Mouse (Mus musculus) limb, embryonic 13.5 days (tissue): ENCODE measurements at regions not wholly inside any gene's neighbourhood (a gene's known extent, or its start where the extent isn't known, plus 50 kb on each side); places are given as distances from the start of the nearest gene placed in this dataset.
A peak's percentile ranks its signal among the peaks of the same experiment; 100 is the strongest.
"Not testable (repeated sequence)": the region's sequence is repeated elsewhere in the genome, so short reads cannot be mapped to it uniquely, and the experiment has no call there.

Source experiments
- ATAC-seq: fragments of 200-750 bp; cut with Nextera tagmentation; 2 replicates; pipeline ENCODE4 v1.8.0; 2017; ENCODE audit warnings: low read depth, moderate number of reproducible peaks, moderate TSS enrichment; ENCODE audit not compliant: low FRiP score
- H3K27ac ChIP-seq: fragments of 300-500 bp; sonication (generic); 2 replicates; pipeline ENCODE4 v1.5.1; 2015; ENCODE audit warnings: inconsistent platforms, mild to moderate bottlenecking, moderate library complexity
- H3K27me3 ChIP-seq: fragments of 300-500 bp; sonication (generic); 2 replicates; pipeline ENCODE4 v1.6.1; 2015; ENCODE audit warnings: mild to moderate bottlenecking, inconsistent platforms
- H3K36me3 ChIP-seq: fragments of 300-500 bp; sonication (generic); 2 replicates; pipeline ENCODE4 v1.6.1; 2015; ENCODE audit warnings: inconsistent platforms, mild to moderate bottlenecking, moderate library complexity
- H3K4me1 ChIP-seq: fragments of 300-500 bp; sonication (generic); 2 replicates; pipeline ENCODE4 v1.6.1; 2015; ENCODE audit warnings: inconsistent platforms
- H3K4me2 ChIP-seq: fragments of 300-500 bp; sonication (generic); replicated peaks from 2 replicates; pipeline ENCODE4 v1.6.1; 2015; ENCODE audit warnings: inconsistent platforms, mild to moderate bottlenecking, moderate library complexity
- H3K4me3 ChIP-seq: fragments of 300-500 bp; sonication (generic); 2 replicates; pipeline ENCODE4 v1.5.1; 2015; ENCODE audit warnings: moderate library complexity, mild to moderate bottlenecking, inconsistent platforms
- H3K9ac ChIP-seq: fragments of 300-500 bp; sonication (generic); 2 replicates; pipeline ENCODE4 v1.6.1; 2015; ENCODE audit warnings: mild to moderate bottlenecking, inconsistent platforms
- H3K9me3 ChIP-seq: fragments of 300-500 bp; sonication (generic); 2 replicates; pipeline ENCODE4 v1.6.1; 2016; ENCODE audit warnings: inconsistent platforms
- WGBS: fragments of 180-500 bp; shearing (Covaris S2); methylation state at CpG from one replicate; pipeline ENCODE4 v1.1.7; 2015; 5-methylcytosine and 5-hydroxymethylcytosine counted together

DNA sequence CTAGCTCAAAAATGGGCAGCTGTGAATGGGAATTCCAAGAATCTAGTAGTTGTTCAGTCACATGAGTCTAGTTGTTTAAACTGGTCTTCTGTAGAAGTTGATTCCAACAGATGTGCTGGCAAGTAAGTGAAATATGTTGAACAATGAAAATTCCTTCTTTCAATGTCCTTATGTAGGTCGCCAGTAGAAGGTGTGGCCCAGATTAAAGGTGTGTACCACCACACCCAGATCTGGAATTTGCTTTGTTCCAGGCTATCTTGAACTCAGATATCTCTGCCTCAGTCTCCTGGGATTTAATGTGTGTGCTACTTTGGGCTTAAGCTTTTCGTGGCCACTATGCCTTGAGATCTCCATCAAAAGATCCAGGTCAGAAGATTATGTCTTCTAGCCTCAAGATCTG is 279.7 kb upstream of the Slc10a2 start:
- Histone ChIP-seq H3K4me3 (no peak overlapping the region), H3K4me2 (no peak overlapping the region), H3K4me1 (no peaks in the 10 kb centered on the region), H3K36me3 (no peaks in the 10 kb centered on the region), H3K9ac (no peak overlapping the region), H3K9me3 (no peaks in the 10 kb centered on the region), H3K27me3 (no peaks in the 10 kb centered on the region), H3K27ac (no peak overlapping the region)
- ATAC-seq, result no peak
- WGBS, result 77% methylated on average over 2 of the region's 2 CpGs

- ATAC-seq, result no peak
- Histone ChIP-seq H3K4me1 (no peaks in the 10 kb centered on the region), H3K4me2 (no peak overlapping the region), H3K4me3 (no peak overlapping the region), H3K9me3 (no peaks in the 10 kb centered on the region), H3K9ac (no peak overlapping the region), H3K36me3 (no peaks in the 10 kb centered on the region), H3K27me3 (no peaks in the 10 kb centered on the region), H3K27ac (no peak overlapping the region)
- WGBS, result 80% methylated on average over 1 of the region's 1 CpGs
These were observed 272.9 kb upstream of the Slc10a2 start for GRCm38 (mm10) chr8:5378001-5378400.

DNA sequence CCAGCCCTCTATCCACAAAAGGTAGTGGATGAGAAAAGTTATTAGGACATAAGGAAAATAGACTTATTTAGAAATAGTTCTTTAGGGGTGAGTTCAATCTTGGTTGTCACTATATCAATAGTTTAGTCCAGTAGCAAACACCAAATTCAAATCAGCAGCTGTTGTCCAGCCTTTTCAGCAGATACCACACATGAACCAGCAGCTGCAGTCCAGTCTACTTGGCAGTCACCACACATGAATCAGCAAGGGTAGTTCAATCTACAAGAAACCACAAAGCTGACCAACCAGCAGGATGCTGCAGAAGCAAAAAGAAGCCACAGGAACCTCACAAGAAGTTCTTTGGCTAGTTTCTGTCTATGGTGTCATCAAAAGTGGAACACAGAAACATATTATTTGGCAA is 234.8 kb upstream of the Slc10a2 start:
- Histone ChIP-seq H3K27ac (no peak overlapping the region), H3K4me1 (no peaks in the 10 kb centered on the region), H3K4me2 (no peak overlapping the region)

GRCm38 (mm10) chr8:5314594-5314993 is 209.4 kb upstream of the Slc10a2 start:
- Histone ChIP-seq H3K4me2 (no peak overlapping the region), H3K27me3 (no peaks in the 10 kb centered on the region), H3K4me1 (no peaks in the 10 kb centered on the region; the same call in 1 of the 2 replicates), H3K4me3 (no peak overlapping the region), H3K27ac (no peak overlapping the region), H3K9ac (no peak overlapping the region), H3K36me3 (no peaks in the 10 kb centered on the region), H3K9me3 (no peaks in the 10 kb centered on the region)
- ATAC-seq, result no peak
- WGBS, result 88% methylated on average over 1 of the region's 1 CpGs

More for the DNA sequence above, 234.8 kb upstream of the Slc10a2 start:
- Histone ChIP-seq H3K9ac (no peak overlapping the region), H3K9me3 (no peaks in the 10 kb centered on the region), H3K27me3 (no peaks in the 10 kb centered on the region), H3K36me3 (no peaks in the 10 kb centered on the region), H3K4me3 (no peak overlapping the region)
- ATAC-seq, result no peak

- Histone ChIP-seq H3K27me3 (peaks cover 5% of the 10 kb centered on the region; the same call in 1 of the 2 replicates), H3K4me3 (no peak overlapping the region), H3K4me1 (no peaks in the 10 kb centered on the region; the same call in 1 of the 2 replicates), H3K9ac (no peak overlapping the region), H3K4me2 (no peak overlapping the region), H3K27ac (no peak overlapping the region), H3K36me3 (no peaks in the 10 kb centered on the region), H3K9me3 (no peaks in the 10 kb centered on the region)
- no peak for ATAC-seq
These were observed 194.8 kb upstream of the Slc10a2 start for GRCm38 (mm10) chr8:5299982-5300381.

DNA sequence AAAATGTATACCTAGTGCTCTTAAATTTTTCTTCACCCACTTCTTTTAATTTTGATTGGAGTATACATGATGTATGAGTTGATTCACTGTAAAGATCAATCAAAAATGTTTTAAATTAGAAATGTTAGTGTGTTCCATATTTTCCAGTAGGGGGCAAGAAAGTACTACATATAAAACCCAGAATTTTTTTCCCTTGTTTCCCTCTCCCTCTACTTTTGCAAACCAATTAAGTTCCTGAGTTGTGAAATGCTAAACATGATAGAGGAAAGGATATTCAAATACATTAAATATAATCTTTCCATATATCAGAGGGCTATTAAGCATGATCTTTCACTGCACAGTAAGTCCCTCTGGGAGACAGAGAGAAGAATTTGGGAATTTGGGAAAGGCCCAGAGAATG is 192.0 kb upstream of the Slc10a2 start:
- H3K27me3 ChIP-seq, result peaks cover 5% of the 10 kb centered on the region; the same call in 1 of the 2 replicates
- H3K4me2 ChIP-seq, result no peak overlapping the region
- no peak overlapping the region for H3K27ac ChIP-seq
- no peak overlapping the region for H3K9ac ChIP-seq
- 0 out of 2 replicates have a peak, but pooled peaks have one; percentile 40 for ATAC-seq
- no peaks in the 10 kb centered on the region for H3K36me3 ChIP-seq
- H3K4me3 ChIP-seq, result no peak overlapping the region
- no peaks in the 10 kb centered on the region; the same call in 1 of the 2 replicates for H3K4me1 ChIP-seq
- no peaks in the 10 kb centered on the region for H3K9me3 ChIP-seq

DNA sequence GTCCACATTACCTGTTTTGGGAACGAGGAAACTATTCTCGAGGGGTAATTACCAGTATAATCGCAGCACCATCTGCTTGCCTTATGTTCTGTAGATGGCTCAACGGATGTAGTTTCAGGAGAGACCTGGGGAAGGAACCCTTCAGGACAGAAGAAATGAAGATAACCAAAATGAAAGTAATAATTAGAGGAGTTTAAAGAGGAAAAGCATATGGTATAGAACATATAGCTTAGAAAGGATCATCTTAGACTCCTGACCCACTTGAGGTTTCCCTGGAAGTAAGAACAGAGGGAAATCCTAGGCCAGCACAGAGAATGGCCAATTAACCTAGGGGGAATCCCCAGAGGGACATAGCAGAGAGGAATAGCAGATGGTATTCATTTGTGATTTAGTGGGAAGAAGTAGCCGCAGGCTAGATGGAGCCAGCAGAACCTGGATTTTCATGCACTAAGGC is 180.6 kb upstream of the Slc10a2 start:
- WGBS, result 17% methylated on average over 5 of the region's 5 CpGs
- Histone ChIP-seq H3K4me2 (no peak overlapping the region), H3K4me3 (no peak overlapping the region), H3K27me3 (no peaks in the 10 kb centered on the region), H3K9ac (no peak overlapping the region), H3K36me3 (no peaks in the 10 kb centered on the region), H3K4me1 (peaks cover 9% of the 10 kb centered on the region), H3K27ac (no peak overlapping the region), H3K9me3 (no peaks in the 10 kb centered on the region)
- ATAC-seq, result peak; percentile 75; the same call in 1 of the 2 replicates

GRCm38 (mm10) chr8:5283799-5284198 is 178.6 kb upstream of the Slc10a2 start:
- no peak overlapping the region for H3K4me3 ChIP-seq
- H3K4me1 ChIP-seq, result peaks cover 9% of the 10 kb centered on the region
- no peak for ATAC-seq
- H3K9me3 ChIP-seq, result no peaks in the 10 kb centered on the region
- H3K27ac ChIP-seq, result no peak overlapping the region
- H3K27me3 ChIP-seq, result no peaks in the 10 kb centered on the region
- no peak overlapping the region for H3K9ac ChIP-seq
- H3K36me3 ChIP-seq, result no peaks in the 10 kb centered on the region
- H3K4me2 ChIP-seq, result no peak overlapping the region

- Histone ChIP-seq H3K9me3 (no peaks in the 10 kb centered on the region), H3K27ac (peak overlapping the region; percentile 11; the same call in 1 of the 2 replicates), H3K4me3 (no peak overlapping the region), H3K4me1 (0 out of 2 replicates have a peak, but pooled peaks cover 4% of the 10 kb centered on the region), H3K27me3 (no peaks in the 10 kb centered on the region), H3K4me2 (no peak overlapping the region), H3K36me3 (no peaks in the 10 kb centered on the region), H3K9ac (no peak overlapping the region)
- 0% methylated on average over 1 of the region's 1 CpGs for WGBS
- peak; percentile 72 for ATAC-seq
These were observed 157.2 kb upstream of the Slc10a2 start for GRCm38 (mm10) chr8:5262316-5262715.

DNA sequence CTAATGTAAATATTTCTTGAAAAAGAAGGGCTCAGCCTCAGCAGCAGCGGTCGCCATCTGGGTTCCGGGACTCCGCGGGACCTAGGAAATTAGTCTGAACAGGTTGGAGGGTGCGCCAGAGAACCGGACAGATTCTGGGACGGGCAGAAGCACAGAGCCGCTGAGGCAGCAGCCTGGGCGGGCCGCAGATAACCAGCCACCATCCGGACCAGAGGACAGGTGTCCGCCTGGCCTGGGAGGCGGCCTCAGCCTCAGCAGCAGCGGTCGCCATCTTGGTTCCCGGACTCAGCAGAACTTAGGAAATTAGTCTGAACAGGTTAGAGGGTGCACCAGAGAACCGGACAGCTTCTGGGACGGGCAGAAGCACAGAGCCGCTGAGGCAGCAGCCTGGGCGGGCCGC is 136.7 kb upstream of the Slc10a2 start:
- H3K4me2 ChIP-seq, ATAC-seq: not testable (repeated sequence)
- WGBS, result 96% methylated on average over 22 of the region's 22 CpGs

More for the DNA sequence above, 136.7 kb upstream of the Slc10a2 start:
- H3K27ac ChIP-seq, H3K9me3 ChIP-seq, H3K36me3 ChIP-seq, H3K27me3 ChIP-seq, H3K4me3 ChIP-seq, H3K4me1 ChIP-seq, H3K9ac ChIP-seq: not testable (repeated sequence)
